ENCODE assay signal across 13 mouse cellular contexts in the genomic region with DNA sequence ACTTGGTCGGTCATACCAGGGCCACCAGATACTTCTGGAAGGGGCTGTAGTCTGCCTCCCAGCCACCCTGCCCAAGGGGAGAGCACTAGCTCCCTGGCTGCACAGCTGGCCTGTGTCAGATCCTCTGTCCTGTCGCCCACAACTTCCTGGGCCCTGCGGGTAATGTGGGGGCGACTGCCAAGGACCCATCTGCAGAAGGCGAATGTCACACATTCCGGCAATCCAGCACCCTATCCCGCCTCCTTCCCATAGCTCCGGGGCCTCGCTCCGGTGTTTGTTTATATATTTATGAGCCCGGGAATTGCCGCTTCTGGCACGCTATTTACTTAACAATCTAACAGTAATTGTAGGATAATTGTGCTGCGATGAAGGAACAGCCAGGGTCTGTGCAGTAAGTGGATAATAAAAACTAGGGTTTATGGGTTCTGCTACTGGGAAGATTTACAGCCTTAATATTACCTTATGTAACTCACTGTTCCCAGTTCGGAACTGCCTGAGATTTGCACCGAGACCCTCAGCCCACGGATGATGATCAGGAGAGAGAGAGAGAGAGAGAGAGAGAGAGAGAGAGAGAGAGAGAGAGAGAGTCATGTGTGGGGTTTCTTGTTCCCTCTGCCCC.
DNase-seq lines count a peak whose midpoint lies in the region; ATAC-seq and TF ChIP-seq lines count a peak whose summit lies in the region.
"Had no signal": no experiment of that assay in that cellular context is flagged by ENCODE, and none has a peak within 500 bp of the region (broad histone marks: within the 10 kb centered on the region; RNA-seq: fewer than 3 reads in every experiment).

No protein-coding gene starts in this region.

- no peak for TF ChIP-seq EP300 in stomach, postnatal 0 days (optimal IDR thresholded peaks at IDR 0.05)

- WGBS in stomach, postnatal 0 days: 47% methylated on average over 17 of the region's 17 CpGs

- H3K27me3 ChIP-seq in stomach, postnatal 0 days (ENCODE audit: control insufficient read depth, insufficient read depth, low read length): no peaks in the 10 kb centered on the region

- no peak for ATAC-seq in stomach, postnatal 0 days (ENCODE audit: low FRiP score, low TSS enrichment)
- ATAC-seq: hindbrain, embryonic 16.5 days had no signal

- H3K4me3 ChIP-seq in layer of hippocampus, adult 2 months: no peak overlapping the region
- H3K4me3 ChIP-seq in stomach, postnatal 0 days (ENCODE audit: low read depth, low read length): no peak overlapping the region
- H3K4me3 ChIP-seq: erythroblast, embryonic 14.5 days had no signal

- peak; percentile 16 to 46 for DNase-seq in layer of hippocampus, adult 18-20 months (ENCODE audit: low spot score in 2 of 2)
- DNase-seq in layer of hippocampus, postnatal 10 days (ENCODE audit: low spot score in 2 of 2): no peak
- peak; percentile 14 to 27 for DNase-seq in frontal cortex, postnatal 10 days (ENCODE audit: low spot score in 2 of 2)
- peak; percentile 41 to 45 for DNase-seq in layer of hippocampus, adult 2 months (ENCODE audit: low spot score in 2 of 2)
- peak; percentile 1 for DNase-seq in lung, postnatal 25 days (ENCODE audit: low spot score)
- no peak for DNase-seq in stomach, postnatal 0 days (ENCODE audit: low spot score)
- no peak for DNase-seq in spleen, postnatal 14 days (ENCODE audit: low spot score in 2 of 2)
- no peak for DNase-seq in embryo, embryonic 9.5 days (ENCODE audit: extremely low spot score)
- DNase-seq: adrenal gland, postnatal 25 days; cerebellum, adult 11 months; gastrocnemius, postnatal 14 days had no signal

- no peaks in the 10 kb centered on the region for H3K36me3 ChIP-seq in stomach, postnatal 0 days (ENCODE audit: control insufficient read depth, insufficient read depth, low read length)

- H3K27ac ChIP-seq in layer of hippocampus, adult 2 months: peak overlapping the region; percentile 53; the same call in 1 of the 2 replicates
- no peak overlapping the region for H3K27ac ChIP-seq in stomach, postnatal 0 days (replicated peaks)

- no peaks in the 10 kb centered on the region for H3K9me3 ChIP-seq in stomach, postnatal 0 days (ENCODE audit: control insufficient read depth, low read length)

- H3K4me1 ChIP-seq in stomach, postnatal 0 days (replicated peaks; ENCODE audit: control insufficient read depth, insufficient read depth): no peaks in the 10 kb centered on the region

- no peak for TF ChIP-seq CTCF in layer of hippocampus, adult 2 months (conservative IDR thresholded peaks at IDR 0.05)
- TF ChIP-seq CTCF in stomach, postnatal 0 days (IDR thresholded peaks at IDR 0.05; ENCODE audit: low read depth): no peak

- H3K4me2 ChIP-seq in stomach, postnatal 0 days (replicated peaks; ENCODE audit: low read depth): no peak overlapping the region

- no peak overlapping the region for H3K9ac ChIP-seq in stomach, postnatal 0 days (ENCODE audit: low read length)

Comparison
In these comparisons a context has a peak if more than half of its experiments do, and no peak if none do; other contexts are left out.
1. DNase-seq: peak in layer of hippocampus, adult 18-20 months (2 of 2), frontal cortex, postnatal 10 days (2 of 2), layer of hippocampus, adult 2 months (2 of 2) and lung, postnatal 25 days (single experiment); none in layer of hippocampus, postnatal 10 days (0 of 2), stomach, postnatal 0 days (single experiment), spleen, postnatal 14 days (0 of 2) and embryo, embryonic 9.5 days (single experiment).